Mouse (Mus musculus) liver, embryonic 14.5 days (tissue): ENCODE measurements at regions not wholly inside any gene's neighbourhood (a gene's known extent, or its start where the extent isn't known, plus 50 kb on each side); places are given as distances from the start of the nearest gene placed in this dataset.

Source experiments
- CTCF ChIP-seq: IDR thresholded peaks from 2 replicates; pipeline ENCODE4 v1.5.1; 2016; ENCODE audit warnings: antibody characterized with exemption, low read depth, control low read depth
- EP300 ChIP-seq: IDR thresholded peaks from 2 replicates; pipeline ENCODE4 v1.6.1; 2016; ENCODE audit warnings: antibody characterized with exemption, low read depth

GRCm38 (mm10) chr4:114300390-114301012 lies 106.0 kb upstream of the Trabd2b start:
- TF ChIP-seq CTCF, result peak; percentile 47
- TF ChIP-seq EP300, result no peak
